Mouse (Mus musculus): ENCODE measurements around the gene Alk. TPM values are rescaled to one million over a fixed set of nuclear protein-coding genes. Genes with fewer than 3 reads are reported as not detected.

The Alk gene
- polyA plus RNA-seq, 1 experiment, result not detected

DNA sequence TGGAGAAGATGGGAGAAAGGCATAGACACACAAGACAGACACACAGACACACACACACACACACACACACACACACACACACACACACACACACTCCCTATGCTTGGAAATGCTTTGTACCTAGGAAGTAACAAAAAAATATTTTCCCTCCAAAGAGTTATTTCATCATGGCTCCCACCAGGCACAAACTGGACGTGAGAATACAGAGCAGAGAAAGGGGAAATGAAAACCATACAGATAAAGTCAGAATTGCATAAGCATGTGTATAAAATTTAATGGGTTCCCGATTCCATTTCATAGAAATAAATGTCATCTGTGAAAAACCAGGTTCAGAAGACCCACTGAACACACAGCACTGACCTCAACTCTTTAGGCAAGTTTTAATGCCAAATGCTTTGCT lies 736.5 kb downstream of the Alk start:
- Histone ChIP-seq H3K4me3 (ENCODE audit: insufficient read depth, low read depth, low read length) (no peak overlapping the region), H3K27ac (ENCODE audit: insufficient read depth, low read depth, low read length) (no peak overlapping the region), H3K4me1 (ENCODE audit: control insufficient read depth, insufficient read depth, low read length) (peaks cover 11% of the 10 kb centered on the region)
- WGBS, result 89% methylated on average over 2 of the region's 2 CpGs
- TF ChIP-seq POLR2A (IDR thresholded peaks at IDR 0.05; ENCODE audit: insufficient read depth, low read depth, low read length), result no peak
- TF ChIP-seq CTCF (IDR thresholded peaks at IDR 0.05; ENCODE audit: insufficient read depth, low read depth, low read length), result no peak

DNA sequence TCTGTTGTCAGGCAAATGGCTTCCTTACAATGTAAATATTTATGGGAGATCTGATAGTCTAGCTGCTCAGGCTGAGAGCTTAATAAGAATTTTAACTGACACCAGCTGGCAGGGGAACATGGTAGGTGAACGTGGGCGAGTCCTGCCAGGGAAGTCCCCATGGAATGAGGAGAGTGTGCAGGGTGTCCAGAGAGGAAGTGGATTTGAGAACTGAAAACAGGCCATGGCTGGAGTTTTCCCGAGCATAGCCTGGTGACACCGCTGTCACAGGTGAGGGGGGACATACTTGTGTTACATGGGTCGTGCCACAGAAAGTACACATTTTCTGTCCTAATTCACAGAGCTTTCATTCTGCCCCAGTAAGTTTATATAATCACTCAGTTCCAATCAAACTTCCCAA lies 739.0 kb downstream of the Alk start:
- TF ChIP-seq POLR2A (IDR thresholded peaks at IDR 0.05; ENCODE audit: insufficient read depth, low read depth, low read length), result no peak
- no peak for TF ChIP-seq CTCF (IDR thresholded peaks at IDR 0.05; ENCODE audit: insufficient read depth, low read depth, low read length)
- 85% methylated on average over 5 of the region's 5 CpGs for WGBS
- peaks cover 11% of the 10 kb centered on the region for H3K4me1 ChIP-seq (ENCODE audit: control insufficient read depth, insufficient read depth, low read length)
- H3K27ac ChIP-seq (ENCODE audit: insufficient read depth, low read depth, low read length), result no peak overlapping the region
- no peak overlapping the region for H3K4me3 ChIP-seq (ENCODE audit: insufficient read depth, low read depth, low read length)

DNA sequence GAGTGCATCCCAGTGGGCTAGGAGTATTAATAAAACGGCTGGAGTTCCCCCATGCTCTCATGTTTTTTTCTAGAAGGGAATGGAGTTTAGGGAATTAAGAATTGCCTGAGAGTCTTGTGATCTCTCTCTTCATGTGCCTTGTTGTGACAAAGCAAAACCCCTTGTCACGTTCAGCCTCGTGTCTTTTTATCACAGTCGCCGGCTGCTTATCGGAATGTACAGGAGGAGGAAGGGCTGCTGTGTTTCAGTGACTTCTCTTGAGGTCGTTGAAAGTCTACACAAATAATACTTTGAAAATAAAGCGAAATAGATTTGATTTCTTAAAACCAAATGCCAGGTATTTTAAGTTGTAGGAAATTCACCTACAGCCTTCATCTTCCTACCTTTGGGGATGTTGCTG lies 740.4 kb downstream of the Alk start:
- TF ChIP-seq CTCF (IDR thresholded peaks at IDR 0.05; ENCODE audit: insufficient read depth, low read depth, low read length) (no peak), POLR2A (IDR thresholded peaks at IDR 0.05; ENCODE audit: insufficient read depth, low read depth, low read length) (no peak)
- 83% methylated on average over 8 of the region's 8 CpGs for WGBS
- H3K4me3 ChIP-seq (ENCODE audit: insufficient read depth, low read depth, low read length), result no peak overlapping the region
- H3K27ac ChIP-seq (ENCODE audit: insufficient read depth, low read depth, low read length), result no peak overlapping the region
- peaks cover 2% of the 10 kb centered on the region; the same call in 1 of the 2 replicates for H3K4me1 ChIP-seq (ENCODE audit: control insufficient read depth, insufficient read depth, low read length)

DNA sequence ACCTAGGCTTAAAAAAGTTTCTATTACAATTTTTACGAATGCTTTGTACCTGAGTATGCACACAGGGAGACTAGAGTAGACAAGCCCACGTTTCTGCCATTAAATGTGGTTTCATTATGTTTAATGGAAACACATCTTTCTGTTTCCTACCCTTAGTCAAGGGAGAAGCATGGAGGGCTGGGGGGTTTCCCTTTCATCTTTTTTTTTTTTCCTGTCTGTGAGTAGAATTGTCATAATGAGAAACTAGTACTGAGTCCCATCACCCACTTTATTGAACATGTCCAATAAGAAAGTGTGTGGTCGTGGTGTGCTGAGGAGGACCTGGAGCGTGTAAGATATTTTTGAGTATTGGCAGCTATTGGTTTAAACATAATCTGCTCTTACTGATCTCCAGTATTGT lies 741.5 kb downstream of the Alk start:
- no peak overlapping the region for H3K4me3 ChIP-seq (ENCODE audit: insufficient read depth, low read depth, low read length)
- no peak overlapping the region for H3K27ac ChIP-seq (ENCODE audit: insufficient read depth, low read depth, low read length)
- no peak for TF ChIP-seq CTCF (IDR thresholded peaks at IDR 0.05; ENCODE audit: insufficient read depth, low read depth, low read length)
- TF ChIP-seq POLR2A (IDR thresholded peaks at IDR 0.05; ENCODE audit: insufficient read depth, low read depth, low read length), result no peak
- 86% methylated on average over 4 of the region's 4 CpGs for WGBS
- H3K4me1 ChIP-seq (ENCODE audit: control insufficient read depth, insufficient read depth, low read length), result no peaks in the 10 kb centered on the region

DNA sequence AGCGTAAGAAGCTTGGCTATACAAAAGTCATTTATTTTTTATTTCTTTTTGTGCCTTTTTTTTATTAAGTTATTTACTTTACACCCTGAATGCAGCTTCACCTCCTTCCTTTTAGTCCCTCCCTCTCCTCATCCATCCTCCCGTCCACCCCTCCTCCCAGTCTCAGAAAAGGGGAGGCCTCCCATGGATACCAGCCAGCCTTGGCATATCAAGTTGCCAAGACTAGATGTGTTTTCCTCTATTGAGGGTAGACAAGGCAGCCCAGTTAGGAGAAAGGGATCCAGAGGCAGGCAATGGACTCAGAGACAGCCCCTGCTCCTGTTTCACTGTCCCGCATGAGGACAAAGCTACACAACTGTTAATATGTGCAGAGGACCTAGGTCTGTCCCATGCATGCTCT lies 742.2 kb downstream of the Alk start:
- H3K4me1 ChIP-seq (ENCODE audit: control insufficient read depth, insufficient read depth, low read length), result no peaks in the 10 kb centered on the region
- 71% methylated on average over 3 of the region's 3 CpGs for WGBS
- no peak overlapping the region for H3K27ac ChIP-seq (ENCODE audit: insufficient read depth, low read depth, low read length)
- TF ChIP-seq CTCF (IDR thresholded peaks at IDR 0.05; ENCODE audit: insufficient read depth, low read depth, low read length) (no peak), POLR2A (IDR thresholded peaks at IDR 0.05; ENCODE audit: insufficient read depth, low read depth, low read length) (no peak)
- H3K4me3 ChIP-seq (ENCODE audit: insufficient read depth, low read depth, low read length), result no peak overlapping the region

GRCm38 (mm10) chr17:71831960-71832359 lies 772.5 kb downstream of the Alk start:
- Histone ChIP-seq H3K27ac (ENCODE audit: insufficient read depth, low read depth, low read length) (no peak overlapping the region), H3K4me1 (ENCODE audit: control insufficient read depth, insufficient read depth, low read length) (no peaks in the 10 kb centered on the region; the same call in 1 of the 2 replicates), H3K4me3 (ENCODE audit: insufficient read depth, low read depth, low read length) (no peak overlapping the region)
- WGBS, result 88% methylated on average over 3 of the region's 3 CpGs
- TF ChIP-seq CTCF (IDR thresholded peaks at IDR 0.05; ENCODE audit: insufficient read depth, low read depth, low read length), result no peak

DNA sequence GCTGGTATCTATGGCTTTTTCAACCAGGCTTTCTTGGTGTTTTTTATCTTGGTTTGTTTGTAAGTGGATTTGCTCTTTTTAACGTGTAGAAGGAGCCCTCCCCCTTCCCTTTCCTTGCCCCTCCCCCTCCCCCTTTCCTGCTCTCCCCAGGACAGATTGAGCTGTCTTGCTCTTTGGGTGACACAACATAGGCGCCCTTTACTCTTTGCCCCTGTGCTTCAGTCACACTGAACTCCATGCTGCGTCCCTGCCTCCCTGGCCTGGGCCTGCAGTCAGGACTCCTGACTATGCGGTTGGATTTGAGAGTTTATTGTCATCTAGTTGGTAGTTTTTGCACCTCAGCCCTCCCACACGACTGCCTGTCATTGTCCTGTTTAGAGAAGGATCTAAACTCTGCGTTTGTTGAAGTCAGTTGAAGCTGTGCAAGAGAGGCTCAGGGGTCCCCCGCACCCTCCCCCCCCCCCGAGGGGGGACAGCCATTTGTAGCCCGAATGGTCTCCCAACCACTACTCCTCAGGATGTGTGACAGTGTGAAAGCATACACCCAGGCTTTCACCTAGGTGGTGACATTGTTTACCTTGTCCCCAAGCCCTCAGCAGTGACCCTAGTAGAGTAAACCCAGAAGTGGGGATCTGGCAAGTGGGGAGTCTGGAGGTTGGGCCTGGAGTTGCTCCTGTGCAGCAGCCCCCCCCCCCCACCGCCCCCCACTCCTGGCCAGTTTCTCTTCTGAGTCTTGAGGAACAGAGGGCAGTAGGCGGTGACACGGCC lies 775.6 kb downstream of the Alk start:
- Histone ChIP-seq H3K4me1 (ENCODE audit: control insufficient read depth, insufficient read depth, low read length) (peaks cover 6% of the 10 kb centered on the region), H3K27ac (ENCODE audit: insufficient read depth, low read depth, low read length) (no peak overlapping the region), H3K4me3 (ENCODE audit: insufficient read depth, low read depth, low read length) (no peak overlapping the region)
- TF ChIP-seq CTCF (IDR thresholded peaks at IDR 0.05; ENCODE audit: insufficient read depth, low read depth, low read length), result no peak
- no peak for TF ChIP-seq POLR2A (IDR thresholded peaks at IDR 0.05; ENCODE audit: insufficient read depth, low read depth, low read length)
- WGBS, result 72% methylated on average over 12 of the region's 12 CpGs

DNA sequence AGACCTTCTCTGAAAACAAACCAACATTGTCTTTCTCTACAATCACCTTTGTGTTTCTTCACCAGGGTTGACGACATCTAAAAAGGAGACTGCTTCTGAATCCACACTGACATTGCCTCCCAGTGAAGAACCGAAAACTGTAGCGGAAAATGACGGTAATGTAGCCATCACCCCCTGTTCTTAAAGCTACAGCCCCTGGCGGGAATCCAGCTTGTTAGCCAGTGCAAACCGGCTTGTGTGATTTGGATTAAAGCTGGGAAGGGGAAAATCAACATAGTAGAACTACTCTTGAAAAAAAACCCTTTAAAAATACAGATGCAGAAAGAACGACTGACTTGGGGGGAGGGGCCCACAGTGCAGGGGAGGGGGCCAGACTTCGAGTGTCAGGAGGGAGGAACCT lies 776.8 kb downstream of the Alk start:
- Histone ChIP-seq H3K27ac (ENCODE audit: insufficient read depth, low read depth, low read length) (no peak overlapping the region), H3K4me1 (ENCODE audit: control insufficient read depth, insufficient read depth, low read length) (peaks cover 6% of the 10 kb centered on the region), H3K4me3 (ENCODE audit: insufficient read depth, low read depth, low read length) (no peak overlapping the region)
- WGBS, result 49% methylated on average over 8 of the region's 8 CpGs
- TF ChIP-seq POLR2A (IDR thresholded peaks at IDR 0.05; ENCODE audit: insufficient read depth, low read depth, low read length), result no peak
- TF ChIP-seq CTCF (IDR thresholded peaks at IDR 0.05; ENCODE audit: insufficient read depth, low read depth, low read length), result no peak

- Histone ChIP-seq H3K27ac (ENCODE audit: insufficient read depth, low read depth, low read length) (no peak overlapping the region), H3K4me3 (ENCODE audit: insufficient read depth, low read depth, low read length) (no peak overlapping the region), H3K4me1 (ENCODE audit: control insufficient read depth, insufficient read depth, low read length) (peaks cover 6% of the 10 kb centered on the region)
- TF ChIP-seq CTCF (IDR thresholded peaks at IDR 0.05; ENCODE audit: insufficient read depth, low read depth, low read length) (no peak), POLR2A (IDR thresholded peaks at IDR 0.05; ENCODE audit: insufficient read depth, low read depth, low read length) (no peak)
- 57% methylated on average over 3 of the region's 3 CpGs for WGBS
These were observed 777.8 kb downstream of the Alk start for GRCm38 (mm10) chr17:71826603-71827002.
